Mouse (Mus musculus) forebrain, embryonic 16.5 days (tissue): ENCODE results near the gene Il1b. TPM values are rescaled to one million over a fixed set of nuclear protein-coding genes. Genes with fewer than 3 reads are reported as not detected.

Experiments used
- ATAC-seq: fragments of 200-750 bp; cut with Nextera tagmentation; 2 replicates; pipeline ENCODE4 v1.8.0; 2017; ENCODE audit warnings: mild to moderate bottlenecking, moderate library complexity
- H3K27ac ChIP-seq: fragments of 300-500 bp; sonication (generic); 2 replicates; pipeline ENCODE4 v1.5.1; 2014; ENCODE audit warnings: low read length, control low read depth
- H3K27me3 ChIP-seq: fragments of 300-500 bp; sonication (generic); replicated peaks from 2 replicates; pipeline ENCODE4 v1.6.1; 2014; ENCODE audit warnings: low read length; ENCODE audit not compliant: control insufficient read depth, insufficient read depth
- H3K36me3 ChIP-seq: fragments of 300-500 bp; sonication (generic); 2 replicates; pipeline ENCODE4 v1.6.1; 2014; ENCODE audit not compliant: control insufficient read depth, insufficient read depth
- H3K4me1 ChIP-seq: fragments of 300-500 bp; sonication (generic); replicated peaks from 2 replicates; pipeline ENCODE4 v1.6.1; 2014; ENCODE audit warnings: low read length; ENCODE audit not compliant: control insufficient read depth, insufficient read depth
- H3K4me2 ChIP-seq: fragments of 300-500 bp; sonication (generic); 2 replicates; pipeline ENCODE4 v1.6.1; 2014; ENCODE audit warnings: mild to moderate bottlenecking, low read length, control low read depth
- H3K4me3 ChIP-seq: fragments of 300-500 bp; sonication (generic); replicated peaks from 2 replicates; pipeline ENCODE4 v1.5.1; 2014; ENCODE audit warnings: mild to moderate bottlenecking, low read length, control low read depth
- H3K9ac ChIP-seq: fragments of 300-500 bp; sonication (generic); replicated peaks from 2 replicates; pipeline ENCODE4 v1.6.1; 2014; ENCODE audit warnings: low read depth, low read length, control low read depth
- H3K9me3 ChIP-seq: fragments of 300-500 bp; sonication (generic); 2 replicates; pipeline ENCODE4 v1.6.1; 2016; ENCODE audit warnings: low read length; ENCODE audit not compliant: control insufficient read depth
- WGBS: fragments of 180-500 bp; shearing (Covaris S2); extraction: QIAGEN DNeasy Blood & Tissue Kit; methylation state at CpG from one replicate; pipeline ENCODE4 v1.1.7; 2014; 5-methylcytosine and 5-hydroxymethylcytosine counted together
- polyA plus RNA-seq: library from polyadenylated mRNA; unstranded; fragments of >200 nt; fragmentation: Nextera tagmentation; extraction: Ambion mirVana; gene quantifications from 2 replicates; pipeline ENCODE4 v1.2.1, GENCODE M21; 2015

Il1b gene
- polyA plus RNA-seq, 1 experiment from 2014 or later: not detected

DNA sequence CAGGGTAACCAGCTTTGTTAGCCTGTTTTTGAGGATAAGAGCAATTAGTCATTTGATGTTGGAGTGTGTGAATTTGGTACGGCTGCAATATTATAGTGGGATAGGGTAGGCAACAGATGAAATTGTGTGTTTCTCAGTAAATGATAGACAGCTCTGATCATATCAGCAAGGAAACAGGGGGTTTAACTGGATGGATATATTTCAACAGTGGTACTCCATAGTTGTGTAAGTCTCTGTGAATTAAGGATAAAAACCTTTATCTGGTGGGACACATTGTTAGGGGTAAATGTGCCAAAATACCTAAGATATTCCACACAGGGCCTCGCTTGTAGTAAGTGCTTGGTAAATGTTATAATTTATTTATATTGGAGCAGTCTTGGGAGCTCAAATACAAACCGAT lies 31.4 kb upstream of the Il1b start:
- H3K36me3 ChIP-seq: no peaks in the 10 kb centered on the region
- H3K27me3 ChIP-seq: no peaks in the 10 kb centered on the region
- H3K4me3 ChIP-seq: no peak overlapping the region
- H3K9me3 ChIP-seq: no peaks in the 10 kb centered on the region
- no peak overlapping the region for H3K4me2 ChIP-seq
- WGBS: 90% methylated on average over 3 of the region's 3 CpGs
- no peak overlapping the region for H3K9ac ChIP-seq
- no peaks in the 10 kb centered on the region for H3K4me1 ChIP-seq
- no peak overlapping the region for H3K27ac ChIP-seq
- ATAC-seq: no peak

DNA sequence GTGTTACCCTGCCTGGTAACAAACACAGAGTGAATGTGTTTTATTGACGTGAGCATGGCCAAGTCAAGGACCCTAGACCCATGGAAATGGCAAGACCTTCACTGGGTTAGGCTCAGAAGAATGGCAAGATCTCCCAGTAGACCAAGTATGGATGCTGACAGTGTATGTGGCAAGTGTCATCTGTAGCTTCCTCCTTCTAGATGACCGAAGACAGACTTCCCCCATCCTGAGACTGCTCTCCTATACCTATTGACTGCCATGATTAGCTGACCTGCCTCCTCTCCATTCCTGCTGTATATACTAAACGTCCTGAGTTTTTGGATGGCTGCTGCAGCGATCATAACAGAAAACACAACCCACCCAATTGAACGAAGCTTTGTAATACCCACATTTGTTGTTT lies 30.9 kb upstream of the Il1b start:
- no peak for ATAC-seq
- Histone ChIP-seq H3K27me3 (no peaks in the 10 kb centered on the region), H3K9ac (no peak overlapping the region), H3K27ac (no peak overlapping the region), H3K4me2 (no peak overlapping the region), H3K4me3 (no peak overlapping the region), H3K36me3 (no peaks in the 10 kb centered on the region), H3K4me1 (no peaks in the 10 kb centered on the region), H3K9me3 (no peaks in the 10 kb centered on the region)
- WGBS: 94% methylated on average over 5 of the region's 5 CpGs

- Histone ChIP-seq H3K4me2 (no peak overlapping the region), H3K36me3 (no peaks in the 10 kb centered on the region), H3K27ac (no peak overlapping the region), H3K4me1 (no peaks in the 10 kb centered on the region), H3K4me3 (no peak overlapping the region), H3K9me3 (no peaks in the 10 kb centered on the region), H3K27me3 (no peaks in the 10 kb centered on the region), H3K9ac (no peak overlapping the region)
- no peak for ATAC-seq
- WGBS: 79% methylated on average over 3 of the region's 3 CpGs
These were observed 27.2 kb upstream of the Il1b start for GRCm38 (mm10) chr2:129398176-129398575.

DNA sequence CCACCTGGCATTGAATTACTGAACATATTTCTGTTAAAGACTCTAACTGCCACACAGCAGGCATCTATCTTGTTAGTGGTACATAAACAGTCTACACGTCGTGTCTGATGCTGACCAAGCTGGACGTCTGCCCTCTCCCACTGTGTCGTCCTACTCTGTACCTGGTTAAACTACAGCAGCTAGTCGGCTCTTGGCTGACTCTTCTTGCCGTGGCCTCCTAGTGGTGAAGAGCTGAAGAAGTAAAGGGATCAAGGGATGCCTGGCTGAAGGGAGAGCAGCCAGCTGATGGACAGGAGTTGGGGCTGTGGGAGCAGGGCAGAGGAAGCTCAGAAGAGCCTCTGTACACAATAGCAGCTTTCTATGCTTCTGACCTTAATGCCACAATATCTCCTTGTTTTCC lies 22.6 kb upstream of the Il1b start:
- Histone ChIP-seq H3K27me3 (no peaks in the 10 kb centered on the region), H3K4me2 (no peak overlapping the region), H3K4me3 (no peak overlapping the region), H3K9me3 (no peaks in the 10 kb centered on the region), H3K36me3 (no peaks in the 10 kb centered on the region), H3K9ac (no peak overlapping the region), H3K4me1 (no peaks in the 10 kb centered on the region), H3K27ac (no peak overlapping the region)
- ATAC-seq: no peak
- 33% methylated on average over 6 of the region's 6 CpGs for WGBS

DNA sequence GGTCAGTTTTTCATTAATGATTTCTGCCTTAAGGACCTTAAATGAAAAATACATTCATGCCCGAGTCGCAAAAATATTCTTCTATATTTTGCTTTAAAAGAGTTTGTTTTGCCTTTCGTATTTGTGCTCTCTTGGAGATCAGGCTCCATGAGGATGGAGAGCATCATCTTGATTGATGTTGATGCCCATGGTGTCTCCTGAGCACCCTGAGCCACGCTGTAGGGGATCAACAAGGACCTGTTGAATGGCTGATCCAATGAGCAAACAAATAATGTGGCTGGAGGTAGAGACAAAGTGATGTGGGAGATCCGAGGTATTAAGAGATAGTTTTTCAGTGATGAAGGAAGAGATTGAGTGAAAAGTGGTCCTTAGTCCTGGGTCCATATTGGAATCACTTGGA lies 19.2 kb upstream of the Il1b start:
- H3K4me3 ChIP-seq: no peak overlapping the region
- ATAC-seq: no peak
- H3K36me3 ChIP-seq: no peaks in the 10 kb centered on the region
- H3K27ac ChIP-seq: no peak overlapping the region
- WGBS: 91% methylated on average over 5 of the region's 5 CpGs
- no peaks in the 10 kb centered on the region for H3K4me1 ChIP-seq
- no peak overlapping the region for H3K4me2 ChIP-seq
- no peaks in the 10 kb centered on the region for H3K27me3 ChIP-seq
- H3K9ac ChIP-seq: no peak overlapping the region
- H3K9me3 ChIP-seq: no peaks in the 10 kb centered on the region

DNA sequence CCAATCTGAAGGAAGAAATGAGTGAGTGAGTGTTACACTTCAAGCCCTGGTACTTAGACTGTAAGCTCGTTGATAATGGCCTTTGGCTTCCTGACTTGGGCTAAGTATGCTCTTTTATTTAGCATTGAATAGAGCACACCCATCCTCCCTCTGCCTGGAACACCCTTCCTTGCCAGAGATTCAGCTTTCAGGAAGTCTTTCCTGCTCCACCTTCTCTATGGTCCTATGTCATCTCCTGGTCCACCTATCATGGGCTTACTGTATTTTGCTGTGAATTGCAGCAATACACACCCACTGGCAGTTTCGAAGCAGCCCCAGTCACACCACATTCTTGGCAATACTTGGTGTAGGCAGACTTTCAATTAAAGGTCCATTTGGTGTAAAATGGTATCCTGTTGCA lies 18.4 kb upstream of the Il1b start:
- H3K27me3 ChIP-seq: no peaks in the 10 kb centered on the region
- WGBS: 74% methylated on average over 2 of the region's 2 CpGs
- H3K4me3 ChIP-seq: no peak overlapping the region
- no peak for ATAC-seq
- no peak overlapping the region for H3K9ac ChIP-seq
- H3K4me1 ChIP-seq: no peaks in the 10 kb centered on the region
- H3K9me3 ChIP-seq: no peaks in the 10 kb centered on the region
- H3K36me3 ChIP-seq: no peaks in the 10 kb centered on the region
- no peak overlapping the region for H3K27ac ChIP-seq
- H3K4me2 ChIP-seq: no peak overlapping the region

DNA sequence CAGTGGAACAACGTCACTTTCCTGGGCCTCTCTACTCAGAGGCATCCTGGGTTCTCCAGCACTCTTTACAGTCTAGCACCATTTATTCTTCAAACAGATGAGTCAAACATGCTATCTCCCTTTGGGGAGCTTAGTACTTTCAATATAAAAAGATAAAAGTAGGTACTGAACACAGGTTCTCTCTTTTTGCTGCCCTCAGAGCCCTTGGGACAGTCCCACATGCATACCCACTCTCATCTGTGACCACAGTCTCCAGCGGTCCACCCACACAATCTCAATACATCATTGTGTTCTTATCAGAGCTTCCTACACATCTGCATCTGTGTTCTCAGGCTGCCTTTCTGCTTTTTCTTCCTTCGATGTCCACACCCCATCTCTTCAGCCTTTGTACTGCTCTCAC lies 14.4 kb upstream of the Il1b start:
- Histone ChIP-seq H3K27me3 (no peaks in the 10 kb centered on the region), H3K4me2 (no peak overlapping the region)
- WGBS: 92% methylated on average over 3 of the region's 3 CpGs

GRCm38 (mm10) chr2:129384272-129384660 lies 13.3 kb upstream of the Il1b start:
- WGBS: 86% methylated on average over 8 of the region's 8 CpGs
- no peak for ATAC-seq

More for the DNA sequence above, 14.4 kb upstream of the Il1b start:
- H3K36me3 ChIP-seq: no peaks in the 10 kb centered on the region
- no peaks in the 10 kb centered on the region for H3K4me1 ChIP-seq
- no peak for ATAC-seq
- H3K27ac ChIP-seq: no peak overlapping the region
- no peak overlapping the region for H3K4me3 ChIP-seq
- H3K9ac ChIP-seq: no peak overlapping the region
- H3K9me3 ChIP-seq: no peaks in the 10 kb centered on the region

GRCm38 (mm10) chr2:129383512-129384271 lies 12.8 kb upstream of the Il1b start:
- Histone ChIP-seq H3K4me1 (no peaks in the 10 kb centered on the region), H3K4me2 (no peak overlapping the region), H3K27ac (no peak overlapping the region), H3K9me3 (no peaks in the 10 kb centered on the region), H3K4me3 (no peak overlapping the region), H3K36me3 (no peaks in the 10 kb centered on the region), H3K9ac (no peak overlapping the region), H3K27me3 (no peaks in the 10 kb centered on the region)
- ATAC-seq: no peak
- WGBS: 90% methylated on average over 8 of the region's 8 CpGs

More at GRCm38 (mm10) chr2:129384272-129384660, 13.3 kb upstream of the Il1b start:
- Histone ChIP-seq H3K4me3 (no peak overlapping the region), H3K27me3 (no peaks in the 10 kb centered on the region), H3K9ac (no peak overlapping the region), H3K4me1 (no peaks in the 10 kb centered on the region), H3K27ac (no peak overlapping the region), H3K9me3 (no peaks in the 10 kb centered on the region), H3K4me2 (no peak overlapping the region), H3K36me3 (no peaks in the 10 kb centered on the region)
